Mouse (Mus musculus) forebrain, embryonic 15.5 days (tissue): ENCODE data around the gene Olfr16. TPM values are rescaled to one million over a fixed set of nuclear protein-coding genes. Genes with fewer than 3 reads are reported as not detected.

Experiments used
- polyA plus RNA-seq: library from polyadenylated mRNA; unstranded; fragments of >200 nt; fragmentation: Nextera tagmentation; extraction: Ambion mirVana; gene quantifications from 2 replicates; pipeline ENCODE4 v1.2.1, GENCODE M21; 2015

Gene Olfr16
- polyA plus RNA-seq, 1 experiment from 2014 or later: not detected

Other genes starting within 250 kb of the Olfr16 start
- not detected in 2 replicates for gene Apcs, start 55.4 kb upstream of the Olfr16 start, polyA plus RNA-seq
- not detected in 2 replicates for gene Olfr1408, start 187.0 kb downstream of the Olfr16 start, polyA plus RNA-seq
- gene Olfr1406, start 240.2 kb downstream of the Olfr16 start, polyA plus RNA-seq: not detected in 2 replicates
- gene Olfr218, start 247.4 kb downstream of the Olfr16 start, polyA plus RNA-seq: not detected in 2 replicates